Mouse (Mus musculus): Measurements from ENCODE around the gene Ehbp1l1.

DNA sequence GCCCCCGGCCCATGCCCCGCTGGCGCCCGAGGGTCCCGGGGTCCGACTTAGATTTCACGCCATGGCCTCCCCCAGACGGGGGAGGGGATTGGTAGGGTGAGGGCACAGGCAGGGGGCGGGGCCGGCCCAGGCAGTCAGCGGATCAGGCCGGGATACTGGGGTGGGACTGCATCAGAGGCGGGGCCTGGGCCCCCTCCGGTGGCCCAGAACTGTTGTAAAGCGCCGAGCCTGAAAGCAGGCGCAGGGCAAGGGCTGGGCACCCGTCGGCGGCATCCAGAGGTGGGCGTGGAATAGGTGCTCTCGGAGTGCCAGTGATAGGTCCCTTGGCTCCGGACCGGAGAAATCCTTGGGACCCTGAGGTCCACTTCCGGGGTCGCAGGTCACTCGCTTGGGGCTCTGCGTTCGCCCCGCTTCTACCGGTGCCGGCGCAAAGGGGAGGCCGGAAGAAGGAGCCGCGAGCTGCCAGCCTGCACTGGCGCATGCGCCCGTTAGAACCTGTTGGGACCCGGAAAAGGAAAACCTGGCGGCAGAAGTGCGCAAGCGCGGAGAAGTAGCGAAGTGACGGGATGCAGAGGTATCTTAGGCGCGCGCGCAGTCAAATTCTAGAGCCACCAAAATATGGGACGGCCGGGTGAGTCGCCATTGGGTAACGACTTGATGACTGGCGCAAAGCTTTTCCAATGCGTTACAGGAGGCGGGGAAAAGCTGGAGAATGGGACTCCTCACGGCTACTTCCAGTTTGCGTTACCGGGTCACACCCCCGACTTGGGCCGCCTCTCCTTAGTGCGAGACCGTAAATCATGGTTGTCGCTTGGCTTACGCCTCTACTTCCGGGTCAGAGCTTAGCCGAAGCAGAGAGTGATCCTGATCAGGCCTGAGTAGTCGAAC lies 37.7 kb downstream of the Ehbp1l1 start, which contains the start of the genes Map3k11 and Pcnx3:
- no peak for TF ChIP-seq CTCF (IDR thresholded peaks at IDR 0.05; ENCODE audit: control insufficient read depth, insufficient read depth, insufficient replicate concordance, low read depth, low read length)
- TF ChIP-seq POLR2A (IDR thresholded peaks at IDR 0.05; ENCODE audit: control insufficient read depth, low read depth, low read length), result peak; percentile 59
